Mouse (Mus musculus) kidney, postnatal 0 days (tissue): Measurements from ENCODE around the gene 1700006A11Rik. TPM values are rescaled to one million over a fixed set of nuclear protein-coding genes. Genes with fewer than 3 reads are reported as not detected.
"Not testable (repeated sequence)": the region's sequence is repeated elsewhere in the genome, so short reads cannot be mapped to it uniquely, and the experiment has no call there.

Source experiments
- ATAC-seq: fragments of 200-750 bp; cut with Nextera tagmentation; replicated peaks from 2 replicates; pipeline ENCODE4 v1.8.0; 2017; ENCODE audit warnings: low read depth, moderate number of reproducible peaks, moderate TSS enrichment, moderate library complexity; ENCODE audit not compliant: low FRiP score
- DNase-seq: peaks from one replicate; pipeline ENCODE4 v3.0.0-alpha.2; 2016; ENCODE audit warnings: low spot score
- H3K27ac ChIP-seq: fragments of 300-500 bp; sonication (generic); 2 replicates; pipeline ENCODE4 v1.5.1; 2014; ENCODE audit warnings: mild to moderate bottlenecking
- H3K27me3 ChIP-seq: fragments of 300-500 bp; sonication (generic); 2 replicates; pipeline ENCODE4 v1.6.1; 2014; ENCODE audit warnings: low read length, mixed read lengths; ENCODE audit not compliant: insufficient read depth
- H3K36me3 ChIP-seq: fragments of 300-500 bp; sonication (generic); 2 replicates; pipeline ENCODE4 v1.6.1; 2014; ENCODE audit warnings: low read length, mixed read lengths; ENCODE audit not compliant: insufficient read depth
- H3K4me1 ChIP-seq: fragments of 300-500 bp; sonication (generic); replicated peaks from 2 replicates; pipeline ENCODE4 v1.6.1; 2014; ENCODE audit warnings: antibody characterized with exemption, low read length, mixed read lengths; ENCODE audit not compliant: insufficient read depth
- H3K4me2 ChIP-seq: fragments of 300-500 bp; sonication (generic); 2 replicates; pipeline ENCODE4 v1.6.1; 2014; ENCODE audit warnings: mild to moderate bottlenecking, low read length, moderate library complexity, mixed read lengths
- H3K4me3 ChIP-seq: fragments of 300-500 bp; sonication (generic); replicated peaks from 2 replicates; pipeline ENCODE4 v1.5.1; 2014; ENCODE audit warnings: low read depth, low read length
- H3K9ac ChIP-seq: fragments of 300-500 bp; sonication (generic); 2 replicates; pipeline ENCODE4 v1.6.1; 2014; ENCODE audit warnings: low read depth, low read length
- H3K9me3 ChIP-seq: fragments of 300-500 bp; sonication (generic); replicated peaks from 2 replicates; pipeline ENCODE4 v1.6.1; 2016; ENCODE audit warnings: low read length, inconsistent platforms, mixed read lengths
- CTCF ChIP-seq: IDR thresholded peaks from 2 replicates; pipeline ENCODE4 v1.5.1; 2016; ENCODE audit warnings: antibody characterized with exemption, low read depth, mild to moderate bottlenecking, moderate library complexity
- WGBS: fragments of 180-500 bp; shearing (Covaris S2); extraction: QIAGEN DNeasy Blood & Tissue Kit; methylation state at CpG from one replicate; pipeline ENCODE4 v1.1.7; 2014; 5-methylcytosine and 5-hydroxymethylcytosine counted together
- polyA plus RNA-seq: library from polyadenylated mRNA; unstranded; fragments of >200 nt; fragmentation: Nextera tagmentation; extraction: Ambion mirVana; gene quantifications from 2 replicates; pipeline ENCODE4 v1.2.1, GENCODE M21; 2015

1700006A11Rik gene
- not detected in 2 replicates for polyA plus RNA-seq

GRCm38 (mm10) chr3:124425940-124426339, at the start of gene 1700006A11Rik:
1700006A11Rik (minus strand) TSS chr3:124426040.
- no peaks in the 10 kb centered on the region for H3K27me3 ChIP-seq
- no peak within 1 kb of the TSS for H3K27ac ChIP-seq
- no peaks in the 10 kb centered on the region for H3K4me1 ChIP-seq
- no peak within 1 kb of the TSS for H3K4me2 ChIP-seq
- H3K36me3 ChIP-seq, result no peaks in the 10 kb centered on the region
- H3K4me3 ChIP-seq, result no peak within 1 kb of the TSS
- TF ChIP-seq CTCF, result no peak
- no peaks in the 10 kb centered on the region for H3K9me3 ChIP-seq
- no peak within 1 kb of the TSS for H3K9ac ChIP-seq
- DNase-seq (no peak), ATAC-seq (no peak)
- 87% methylated on average over 1 of the region's 1 CpGs for WGBS

DNA sequence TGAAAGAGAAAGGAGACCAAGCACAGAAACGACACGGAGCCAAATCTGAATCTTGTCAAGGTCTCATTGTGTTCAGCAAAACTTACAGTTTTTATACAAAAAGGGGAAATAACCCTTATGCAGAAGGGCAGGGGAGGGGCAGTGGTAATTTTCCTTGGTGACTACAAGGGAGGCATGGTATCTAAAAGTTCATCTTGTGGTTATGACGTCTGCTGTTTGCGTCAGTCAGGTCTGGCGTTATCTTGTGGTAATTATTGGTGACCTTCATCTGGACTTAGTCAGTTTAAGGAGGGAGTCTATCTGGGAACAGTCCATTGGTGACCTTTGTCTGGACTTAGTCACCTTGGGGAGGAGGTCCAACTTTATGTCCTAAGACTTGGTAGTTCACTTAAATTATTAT, 48.5 kb upstream of the 1700006A11Rik start:
- not testable (repeated sequence) for H3K9me3 ChIP-seq, H3K36me3 ChIP-seq, ATAC-seq, H3K4me3 ChIP-seq, H3K27me3 ChIP-seq, H3K4me1 ChIP-seq, DNase-seq, H3K4me2 ChIP-seq, H3K27ac ChIP-seq, H3K9ac ChIP-seq
- WGBS, result 82% methylated on average over 5 of the region's 5 CpGs

GRCm38 (mm10) chr3:124466102-124466730, 40.4 kb upstream of the 1700006A11Rik start:
- no peak overlapping the region for H3K4me2 ChIP-seq
- H3K27me3 ChIP-seq, result no peaks in the 10 kb centered on the region
- H3K36me3 ChIP-seq, result no peaks in the 10 kb centered on the region
- peak; percentile 9; the same call in 1 of the 2 replicates for TF ChIP-seq CTCF
- H3K9ac ChIP-seq, result no peak overlapping the region
- H3K4me3 ChIP-seq, result no peak overlapping the region
- H3K27ac ChIP-seq, result no peak overlapping the region
- DNase-seq (no peak), ATAC-seq (no peak)
- no peaks in the 10 kb centered on the region for H3K4me1 ChIP-seq
- no peaks in the 10 kb centered on the region for H3K9me3 ChIP-seq
- WGBS, result 86% methylated on average over 6 of the region's 6 CpGs

DNA sequence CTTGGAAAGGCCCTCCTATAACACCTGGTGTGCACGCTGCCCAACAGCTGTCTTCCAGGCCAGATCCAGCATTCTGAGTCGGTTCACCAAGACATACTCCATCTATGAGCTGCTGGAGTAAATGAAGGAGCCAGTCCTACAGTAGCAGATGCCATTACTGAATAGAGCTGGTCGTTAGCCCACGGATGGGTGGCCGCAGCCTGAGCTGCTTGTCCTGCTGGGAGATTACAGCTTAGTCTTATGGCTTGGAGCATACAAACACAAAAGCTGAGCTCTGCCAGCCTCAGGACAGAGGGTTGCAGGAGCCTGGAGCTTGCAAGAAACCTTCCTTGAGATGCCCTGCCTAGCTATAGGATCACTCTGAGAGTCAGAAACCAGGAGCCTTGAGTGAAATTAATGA, 33.6 kb downstream of the 1700006A11Rik start:
- no peak for TF ChIP-seq CTCF
- DNase-seq (no peak), ATAC-seq (no peak)
- no peaks in the 10 kb centered on the region for H3K9me3 ChIP-seq
- WGBS, result 69% methylated on average over 5 of the region's 5 CpGs
- no peak overlapping the region for H3K9ac ChIP-seq
- H3K4me2 ChIP-seq, result no peak overlapping the region
- H3K27me3 ChIP-seq, result no peaks in the 10 kb centered on the region
- H3K4me3 ChIP-seq, result no peak overlapping the region
- no peaks in the 10 kb centered on the region for H3K4me1 ChIP-seq
- no peaks in the 10 kb centered on the region for H3K36me3 ChIP-seq
- H3K27ac ChIP-seq, result no peak overlapping the region

- DNase-seq, result no peak
- no peaks in the 10 kb centered on the region for H3K36me3 ChIP-seq
- no peak overlapping the region for H3K27ac ChIP-seq
- WGBS, result 79% methylated on average over 2 of the region's 2 CpGs
- H3K4me1 ChIP-seq, result no peaks in the 10 kb centered on the region
- ATAC-seq, result no peak
- H3K4me2 ChIP-seq, result no peak overlapping the region
- H3K9me3 ChIP-seq, result no peaks in the 10 kb centered on the region
- H3K9ac ChIP-seq, result no peak overlapping the region
- H3K4me3 ChIP-seq, result no peak overlapping the region
- no peak for TF ChIP-seq CTCF
- no peaks in the 10 kb centered on the region for H3K27me3 ChIP-seq
Observed at GRCm38 (mm10) chr3:124390101-124390500, 35.7 kb downstream of the 1700006A11Rik start.

DNA sequence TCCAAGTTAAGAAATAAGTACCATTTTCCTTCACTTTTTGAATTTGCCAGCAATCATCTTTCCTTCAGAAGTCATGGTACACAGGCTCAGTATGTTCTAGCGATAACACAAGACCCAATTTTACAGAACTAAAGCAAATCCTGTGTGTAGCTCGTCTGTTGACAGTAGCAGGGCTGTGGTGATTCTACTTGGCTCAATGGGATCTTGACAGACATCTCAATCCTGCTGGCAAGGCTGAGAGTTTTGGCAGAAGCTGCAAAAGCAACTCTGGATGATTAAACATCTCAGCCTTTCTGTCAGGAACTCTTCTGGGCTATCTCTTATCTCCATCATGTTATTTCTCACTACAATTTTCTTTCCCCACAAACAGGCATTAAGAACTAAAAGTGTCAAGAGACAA, 36.2 kb downstream of the 1700006A11Rik start:
- H3K9me3 ChIP-seq, result no peaks in the 10 kb centered on the region
- H3K36me3 ChIP-seq, result no peaks in the 10 kb centered on the region
- H3K27me3 ChIP-seq, result no peaks in the 10 kb centered on the region
- no peak overlapping the region for H3K9ac ChIP-seq
- DNase-seq (no peak), ATAC-seq (no peak)
- 74% methylated on average over 2 of the region's 2 CpGs for WGBS
- TF ChIP-seq CTCF, result no peak
- H3K4me2 ChIP-seq, result no peak overlapping the region
- no peaks in the 10 kb centered on the region for H3K4me1 ChIP-seq
- no peak overlapping the region for H3K27ac ChIP-seq
- H3K4me3 ChIP-seq, result no peak overlapping the region

DNA sequence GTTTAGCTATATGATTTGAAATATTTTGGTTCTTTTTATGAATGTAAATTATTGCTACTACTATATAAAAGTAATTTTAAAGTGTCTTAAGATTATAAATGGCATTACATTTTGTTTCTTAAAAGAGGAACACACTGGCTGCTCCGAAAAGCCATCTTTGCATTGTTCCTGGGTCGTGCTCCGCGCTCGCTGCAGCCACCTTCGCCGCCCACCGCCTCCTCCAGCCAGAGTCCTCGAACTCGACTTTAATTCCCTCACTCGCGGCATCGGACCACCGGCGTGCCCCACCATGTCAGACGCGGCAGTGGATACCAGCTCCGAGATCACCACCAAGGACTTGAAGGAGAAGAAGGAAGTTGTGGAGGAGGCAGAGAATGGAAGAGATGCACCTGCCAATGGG, 40.5 kb downstream of the 1700006A11Rik start:
- H3K4me2 ChIP-seq, H3K36me3 ChIP-seq, DNase-seq, H3K4me1 ChIP-seq, H3K27ac ChIP-seq, H3K9ac ChIP-seq, H3K27me3 ChIP-seq, H3K9me3 ChIP-seq, H3K4me3 ChIP-seq, ATAC-seq: not testable (repeated sequence)
- WGBS, result 96% methylated on average over 18 of the region's 18 CpGs
